Mouse (Mus musculus) embryo, embryonic 11 days (tissue): ENCODE data around the gene Col13a1.
A peak's percentile ranks its signal among the peaks of the same experiment; 100 is the strongest.

Experiments
- DNase-seq: peaks from one replicate; pipeline ENCODE4 v3.0.0-alpha.2; 2015

Col13a1 gene

GRCm38 (mm10) chr10:61978866-61979340, at the start of gene Col13a1:
Gene Col13a1 (minus strand): TSS chr10:61979108.
- DNase-seq: peak; percentile 85

- DNase-seq: peak; percentile 32
Observed at GRCm38 (mm10) chr10:62027699-62028098, 48.8 kb upstream of the Col13a1 start.

- DNase-seq: peak; percentile 28
Observed at GRCm38 (mm10) chr10:62023821-62024551, 45.1 kb upstream of the Col13a1 start.

- DNase-seq: peak; percentile 41
Observed at GRCm38 (mm10) chr10:62020068-62020620, 41.2 kb upstream of the Col13a1 start.

GRCm38 (mm10) chr10:62019386-62020067, 40.6 kb upstream of the Col13a1 start:
- DNase-seq: peak; percentile 32

GRCm38 (mm10) chr10:62016947-62017346, 38.0 kb upstream of the Col13a1 start:
- DNase-seq: peak; percentile 54

GRCm38 (mm10) chr10:62013190-62013589, 34.3 kb upstream of the Col13a1 start:
- DNase-seq: no peak

GRCm38 (mm10) chr10:62012371-62012770, 33.5 kb upstream of the Col13a1 start:
- DNase-seq: no peak

GRCm38 (mm10) chr10:62009981-62010500, 31.1 kb upstream of the Col13a1 start:
- no peak for DNase-seq

- DNase-seq: no peak
Observed at GRCm38 (mm10) chr10:62007958-62008357, 29.1 kb upstream of the Col13a1 start.

GRCm38 (mm10) chr10:62006371-62006770, 27.5 kb upstream of the Col13a1 start:
- no peak for DNase-seq

GRCm38 (mm10) chr10:62000216-62000615, 21.3 kb upstream of the Col13a1 start:
- no peak for DNase-seq

- DNase-seq: no peak
Observed at GRCm38 (mm10) chr10:61999766-62000165, 20.9 kb upstream of the Col13a1 start.

GRCm38 (mm10) chr10:61991481-61992424, 12.8 kb upstream of the Col13a1 start:
- no peak for DNase-seq

- peak; percentile 92 for DNase-seq
Observed at GRCm38 (mm10) chr10:61980424-61980823, 1.5 kb upstream of the Col13a1 start.

GRCm38 (mm10) chr10:61978112-61978865, 619 bp downstream of the Col13a1 start:
- DNase-seq: peak; percentile 78

GRCm38 (mm10) chr10:61977392-61978096, 1.4 kb downstream of the Col13a1 start:
- DNase-seq: no peak

- DNase-seq: peak; percentile 64
Observed at GRCm38 (mm10) chr10:61976987-61977386, 1.9 kb downstream of the Col13a1 start.

GRCm38 (mm10) chr10:61974581-61974980, 4.3 kb downstream of the Col13a1 start:
- no peak for DNase-seq

- peak; percentile 35 for DNase-seq
Observed at GRCm38 (mm10) chr10:61972041-61972440, 6.9 kb downstream of the Col13a1 start.

- DNase-seq: no peak
Observed at GRCm38 (mm10) chr10:61968003-61968553, 10.8 kb downstream of the Col13a1 start.
